Mouse (Mus musculus): ENCODE results near the gene Slc25a28.

Slc25a28 gene

DNA sequence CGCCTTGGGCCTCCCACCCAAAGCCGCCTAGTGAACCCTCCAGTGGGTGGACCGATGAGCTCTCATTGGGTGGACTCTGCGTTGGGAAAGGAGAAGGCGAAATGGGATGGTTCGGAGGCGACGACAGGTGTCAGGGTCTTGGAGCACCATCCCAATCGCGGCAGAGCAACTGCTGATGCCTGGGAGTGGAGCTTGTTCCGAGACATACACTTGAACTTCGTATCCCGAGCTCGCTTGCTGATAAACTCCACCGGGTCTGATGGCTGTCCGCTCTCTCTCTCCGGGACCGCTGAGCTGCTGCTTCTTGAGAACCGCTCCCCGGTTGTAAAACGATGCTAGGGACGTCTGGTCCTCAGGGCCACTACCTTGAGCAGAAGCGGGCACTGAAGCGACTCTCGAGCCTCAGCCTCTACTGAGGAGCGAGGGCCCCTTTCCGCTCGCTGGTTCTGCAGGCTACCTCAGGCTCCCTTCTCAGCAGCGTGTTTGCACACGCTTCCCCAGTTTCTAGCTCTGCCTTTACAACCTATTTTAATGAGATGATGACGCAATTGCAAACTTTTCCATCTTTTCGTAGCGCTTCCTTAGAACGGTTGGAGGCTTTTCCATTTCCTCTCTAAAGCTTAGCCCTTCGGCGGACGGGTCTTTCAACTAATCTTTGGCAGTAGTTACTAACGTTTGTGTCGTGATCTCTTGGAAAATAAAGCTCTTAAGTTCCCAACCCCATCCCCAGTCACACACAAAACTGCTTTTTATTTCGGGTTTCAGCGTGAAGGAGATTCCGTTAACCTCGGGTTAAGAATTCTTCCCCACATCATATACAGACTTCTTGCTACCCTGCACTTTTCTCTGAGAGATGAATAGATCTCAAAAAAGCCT lies 1.1 kb upstream of the Slc25a28 start:
- DNase-seq (ENCODE audit: low spot score in 2 of 2), result peak in 1 of 2 experiments; percentile 68

DNA sequence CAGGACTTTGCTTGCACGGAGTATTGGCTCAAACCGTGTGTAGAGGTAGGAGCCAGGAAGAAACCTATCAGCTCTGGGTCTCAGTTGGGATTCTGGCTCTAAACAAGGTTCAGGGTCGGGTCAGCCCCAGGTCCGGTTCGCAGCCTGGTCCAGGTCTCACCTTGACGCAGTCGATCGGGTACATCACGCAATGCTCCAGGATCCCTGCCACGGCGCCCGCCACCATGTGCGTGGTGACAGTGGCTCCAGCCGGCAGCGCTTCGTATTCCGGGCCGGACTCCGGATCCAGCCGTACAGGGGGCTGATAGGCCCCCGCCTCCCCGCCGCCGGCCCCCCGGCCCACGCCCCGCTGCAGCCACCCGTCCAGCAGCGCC lies 378 bp downstream of the Slc25a28 start:
- DNase-seq (ENCODE audit: low spot score in 2 of 2), result no peak

GRCm38 (mm10) chr19:43673513-43674315 lies 967 bp downstream of the Slc25a28 start:
- DNase-seq (ENCODE audit: low spot score in 2 of 2), result peak; percentile 25 to 36

GRCm38 (mm10) chr19:43671054-43671453 lies 3.6 kb downstream of the Slc25a28 start:
- no peak for DNase-seq (ENCODE audit: low spot score in 2 of 2)

GRCm38 (mm10) chr19:43669136-43669759 lies 5.4 kb downstream of the Slc25a28 start:
- no peak for DNase-seq (ENCODE audit: low spot score in 2 of 2)

- peak in 1 of 2 experiments; percentile 54 for DNase-seq (ENCODE audit: low spot score in 2 of 2)
These were observed 7.3 kb downstream of the Slc25a28 start for GRCm38 (mm10) chr19:43667430-43667809.

DNA sequence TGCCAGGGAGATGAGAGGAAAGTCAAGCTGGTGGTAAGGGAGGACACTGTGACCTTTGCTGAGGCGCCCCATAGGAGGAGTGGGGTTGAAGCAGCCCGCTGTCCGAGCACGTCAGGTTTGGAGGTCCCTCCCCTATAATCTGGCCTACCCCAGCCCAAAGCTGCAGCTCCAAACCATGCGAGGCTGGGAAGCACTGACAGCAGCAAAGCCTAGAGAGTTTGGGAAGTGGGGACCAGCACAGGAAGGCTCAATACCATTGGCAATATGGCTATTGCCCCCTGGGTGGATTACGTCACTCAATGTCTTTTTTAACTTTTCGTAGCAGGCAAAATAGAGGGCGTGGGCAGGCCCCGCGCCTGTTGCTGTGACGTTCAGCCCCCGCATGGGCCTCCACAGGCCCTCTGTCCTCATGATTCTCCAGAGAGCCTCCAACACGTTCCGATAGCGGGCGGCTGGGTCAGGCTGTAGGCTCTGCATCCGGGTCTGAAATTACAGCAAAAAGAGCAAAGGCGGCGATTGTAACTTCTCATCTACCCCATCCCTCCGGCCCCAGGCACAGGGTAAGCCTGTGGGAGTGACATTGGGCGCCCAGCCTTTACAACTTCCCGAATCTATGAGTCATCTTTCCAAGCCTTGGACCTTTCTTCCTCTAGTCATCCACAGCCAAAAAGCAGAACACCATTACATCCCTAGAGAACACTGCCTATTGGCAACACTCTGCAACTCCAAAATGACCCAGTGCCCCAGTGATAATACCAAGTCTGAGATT lies 7.8 kb downstream of the Slc25a28 start:
- no peak for DNase-seq (ENCODE audit: low spot score in 2 of 2)

GRCm38 (mm10) chr19:43665441-43666048 lies 9.1 kb downstream of the Slc25a28 start:
- DNase-seq (ENCODE audit: low spot score in 2 of 2), result peak in 1 of 2 experiments; percentile 47

DNA sequence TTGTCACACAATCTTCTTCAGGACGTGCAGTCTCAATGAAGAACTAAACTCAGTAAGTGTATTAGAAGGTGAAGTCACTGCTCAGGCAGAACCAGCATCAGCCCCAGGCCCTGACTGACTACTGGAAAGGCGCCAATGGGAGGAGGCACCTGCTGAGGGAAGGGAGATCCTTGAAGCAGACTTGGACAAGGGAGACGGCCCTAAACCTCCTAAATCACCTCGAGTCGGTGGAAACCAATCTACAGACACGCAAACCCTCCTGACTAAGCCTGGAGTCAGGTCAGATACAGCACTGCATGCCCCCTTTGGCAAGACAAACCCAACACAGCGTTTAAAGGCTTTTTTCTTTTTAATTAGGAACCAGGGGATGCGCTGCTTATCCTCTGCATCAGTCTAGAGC lies 11.2 kb downstream of the Slc25a28 start:
- no peak for DNase-seq (ENCODE audit: low spot score in 2 of 2)

- no peak for DNase-seq (ENCODE audit: low spot score in 2 of 2)
These were observed 12.3 kb downstream of the Slc25a28 start for GRCm38 (mm10) chr19:43662176-43662967.

- DNase-seq (ENCODE audit: low spot score in 2 of 2), result no peak
These were observed 13.9 kb downstream of the Slc25a28 start for GRCm38 (mm10) chr19:43660774-43661173.

- no peak for DNase-seq (ENCODE audit: low spot score in 2 of 2)
These were observed 15.0 kb downstream of the Slc25a28 start for GRCm38 (mm10) chr19:43659632-43660031.

DNA sequence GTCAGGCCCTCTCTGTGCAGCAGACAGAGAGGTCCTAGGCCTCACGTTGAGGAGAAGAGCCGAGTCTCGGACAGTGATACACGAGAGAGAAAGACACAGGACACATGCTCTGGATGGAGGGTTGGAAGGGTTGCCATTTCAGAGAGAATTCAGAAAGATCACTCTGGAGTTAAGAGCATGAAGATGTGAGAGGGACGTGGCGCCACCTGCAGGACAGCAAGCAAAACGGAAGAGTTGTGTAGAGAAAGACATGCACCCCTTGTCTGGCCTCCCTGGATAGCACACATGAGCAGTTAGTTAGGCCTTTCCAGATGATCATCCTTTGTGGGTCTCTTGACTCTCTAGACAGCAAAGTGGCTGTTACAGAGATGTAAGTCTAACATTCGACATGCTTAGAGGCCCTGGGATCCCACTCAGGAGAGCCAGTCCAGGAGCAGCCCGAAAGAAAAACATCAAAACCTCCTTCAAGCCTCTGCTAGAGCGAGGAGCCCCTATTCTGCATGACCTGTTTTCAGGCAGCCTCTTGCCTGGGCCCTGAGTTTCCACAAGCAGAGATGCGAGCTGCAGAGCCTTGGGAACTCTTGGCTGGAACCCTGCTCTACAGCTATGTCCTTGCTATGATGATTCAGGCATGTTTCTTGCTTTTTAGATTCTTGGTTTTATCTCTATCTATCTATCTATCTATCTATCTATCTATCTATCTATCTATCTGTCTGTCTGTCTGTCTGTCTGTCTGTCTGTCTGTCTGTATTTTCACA lies 18.8 kb downstream of the Slc25a28 start:
- peak; percentile 32 to 80 for DNase-seq (ENCODE audit: low spot score in 2 of 2)

GRCm38 (mm10) chr19:43651241-43651785 lies 23.4 kb downstream of the Slc25a28 start:
- DNase-seq (ENCODE audit: low spot score in 2 of 2), result no peak

- peak in 1 of 2 experiments; percentile 22 for DNase-seq (ENCODE audit: low spot score in 2 of 2)
These were observed 26.3 kb downstream of the Slc25a28 start for GRCm38 (mm10) chr19:43648343-43648742.

GRCm38 (mm10) chr19:43647261-43647660 lies 27.4 kb downstream of the Slc25a28 start:
- no peak for DNase-seq (ENCODE audit: low spot score in 2 of 2)

DNA sequence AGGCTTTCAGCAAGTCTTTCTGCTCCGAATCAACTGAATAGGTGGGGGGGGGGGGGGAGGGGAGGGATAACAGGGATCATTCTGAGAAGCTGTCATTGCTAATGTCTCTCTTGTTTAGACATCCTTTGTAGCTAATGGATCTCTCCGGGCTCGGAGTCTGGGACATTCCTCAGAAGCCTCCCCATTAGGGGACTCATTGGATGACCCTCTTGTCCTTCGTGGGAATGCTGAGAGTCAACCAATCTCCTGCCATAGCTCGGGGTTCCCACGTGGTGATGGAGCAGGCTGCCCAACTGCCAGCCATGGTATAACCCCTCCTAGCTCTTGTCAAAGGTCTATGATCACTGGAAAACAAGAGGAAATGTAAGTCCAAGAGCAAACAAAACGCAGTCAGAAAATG lies 27.8 kb downstream of the Slc25a28 start:
- DNase-seq (ENCODE audit: low spot score in 2 of 2), result no peak

DNA sequence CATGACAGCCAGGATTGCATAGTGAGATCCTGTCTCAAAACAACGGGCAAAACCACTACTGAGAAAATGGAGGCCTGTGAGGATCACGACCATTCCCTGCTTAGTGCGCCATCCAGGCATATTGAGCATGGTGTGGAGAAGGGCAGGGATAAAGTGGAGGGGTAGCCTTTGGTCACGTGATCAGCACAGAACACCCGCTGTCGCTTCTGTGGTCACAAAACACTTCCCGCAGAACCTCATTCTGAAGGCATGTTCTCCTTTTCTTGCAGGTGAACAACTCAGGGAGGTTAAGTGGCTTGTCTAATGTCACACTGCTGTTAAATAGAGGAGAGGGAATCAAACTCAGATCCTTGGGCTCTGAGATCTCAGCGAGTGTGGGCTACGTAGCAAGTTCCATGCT lies 29.2 kb downstream of the Slc25a28 start:
- DNase-seq (ENCODE audit: low spot score in 2 of 2), result no peak

DNA sequence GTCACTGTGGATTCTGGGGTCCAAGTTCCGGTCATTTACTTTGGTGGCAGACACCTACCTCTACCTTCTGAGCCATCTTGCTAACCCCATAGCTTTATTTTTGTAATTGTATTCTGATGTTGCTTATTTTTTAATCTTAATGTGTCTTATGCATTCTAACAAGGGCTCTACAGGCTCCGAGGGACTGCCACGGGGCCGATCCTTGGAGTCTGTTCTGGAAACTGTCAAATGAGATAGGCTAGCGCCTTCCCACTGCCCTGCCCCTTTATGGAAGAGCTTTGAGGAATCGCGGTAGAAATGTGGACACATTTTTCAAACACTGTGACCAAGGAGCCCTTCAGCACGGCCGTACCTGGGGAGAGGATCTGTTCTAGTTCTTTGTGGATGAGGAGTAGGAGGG lies 31.8 kb downstream of the Slc25a28 start:
- no peak for DNase-seq (ENCODE audit: low spot score in 2 of 2)

Data from spleen, postnatal 10 days (tissue).